Mouse (Mus musculus) right cerebral cortex, postnatal 10 days (tissue): ENCODE data around the gene Nfib.

Experiments used
- DNase-seq, 2 experiments: peaks; one replicate each; pipeline ENCODE4 v3.0.0; 2021; ENCODE audit warnings: low spot score in 2 of 2

Nfib gene

DNA sequence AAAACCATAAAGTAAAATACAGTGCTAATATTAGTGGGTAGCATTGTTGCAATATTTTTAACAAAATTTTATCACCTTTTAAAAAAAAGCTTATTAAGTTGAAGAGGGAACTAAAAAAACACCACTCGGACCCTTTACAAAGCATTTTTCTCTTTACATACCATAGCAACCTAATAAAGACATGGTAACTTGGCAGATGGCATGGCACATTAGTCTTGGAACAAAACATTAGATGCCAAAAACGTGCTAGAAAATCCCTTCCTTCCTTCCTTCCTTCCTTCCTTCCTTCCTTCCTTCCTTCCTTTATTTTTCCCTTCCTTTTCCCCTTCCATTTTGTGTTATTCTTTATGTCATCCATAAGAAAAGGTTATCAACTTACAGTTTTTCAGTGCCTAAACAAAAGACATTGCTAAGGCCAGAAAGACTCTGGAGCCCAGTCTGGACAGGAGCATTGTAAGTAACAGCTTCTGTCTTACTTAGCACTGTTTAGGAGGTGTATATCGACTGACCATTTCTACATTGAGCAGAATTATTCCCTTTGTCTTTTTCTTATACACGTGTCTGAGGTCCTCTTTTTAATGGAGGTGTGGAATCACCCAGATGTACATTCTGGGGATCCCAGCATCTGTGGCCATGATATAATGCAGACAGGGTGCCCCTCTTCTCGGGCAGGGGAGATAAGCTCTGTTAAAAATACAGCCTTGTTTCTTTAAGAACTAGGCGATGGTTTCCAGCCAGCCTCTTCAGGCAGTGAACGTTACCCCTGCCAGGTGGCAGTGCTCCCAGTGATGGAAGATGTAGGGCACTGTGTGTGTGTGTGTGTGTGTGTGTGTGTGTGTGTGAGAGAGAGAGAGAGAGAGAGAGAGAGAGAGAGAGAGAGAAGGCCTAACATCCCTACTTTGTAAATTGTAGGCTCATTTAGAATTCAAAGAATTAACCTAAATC, 113.2 kb downstream of the Nfib start:
- DNase-seq, result peak; percentile 87 to 89

DNA sequence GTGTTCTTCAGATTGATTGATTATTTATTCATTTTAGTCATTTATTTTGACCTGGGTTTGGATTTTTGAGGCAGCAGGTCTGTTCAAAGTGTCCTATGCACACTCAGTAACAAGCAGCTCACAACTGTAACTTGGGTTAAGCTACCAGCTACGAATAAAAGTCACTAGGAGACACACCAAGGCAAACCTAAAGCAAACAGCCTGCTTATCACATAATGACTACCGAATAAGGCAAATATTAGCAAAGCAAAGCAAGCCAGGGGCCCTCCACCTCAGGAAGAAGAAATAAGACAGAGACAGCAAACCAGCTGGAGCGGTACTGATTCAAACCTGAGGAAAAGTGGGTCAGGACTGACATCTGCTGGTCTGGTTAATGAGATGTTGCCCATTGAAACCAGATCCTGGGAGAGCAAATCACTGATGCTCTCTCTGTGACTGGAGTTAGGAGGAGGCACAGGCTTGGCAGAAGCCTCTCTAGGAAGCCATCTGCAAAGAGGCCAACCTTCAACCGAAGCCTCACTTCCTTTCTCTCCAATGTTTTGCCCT, 116.1 kb downstream of the Nfib start:
- DNase-seq, result peak; percentile 68 to 69

DNA sequence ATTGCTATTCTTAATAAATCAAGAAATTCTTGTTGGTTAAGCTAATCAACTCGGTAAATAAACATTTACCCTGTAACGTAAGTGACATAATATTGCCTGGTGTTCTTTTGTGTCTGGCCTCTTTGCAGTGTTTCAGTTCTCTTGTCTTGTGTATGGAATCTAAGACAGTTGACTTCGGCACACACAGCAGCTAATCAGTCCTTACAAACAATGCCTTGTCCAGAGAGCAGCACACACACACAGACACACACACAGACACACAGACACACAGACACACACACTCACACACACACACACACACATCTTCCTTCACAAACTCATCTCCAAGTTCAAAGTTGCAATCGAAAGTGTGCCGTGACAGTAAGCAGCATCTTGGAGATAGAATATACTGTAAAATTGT, 116.8 kb downstream of the Nfib start:
- no peak for DNase-seq

DNA sequence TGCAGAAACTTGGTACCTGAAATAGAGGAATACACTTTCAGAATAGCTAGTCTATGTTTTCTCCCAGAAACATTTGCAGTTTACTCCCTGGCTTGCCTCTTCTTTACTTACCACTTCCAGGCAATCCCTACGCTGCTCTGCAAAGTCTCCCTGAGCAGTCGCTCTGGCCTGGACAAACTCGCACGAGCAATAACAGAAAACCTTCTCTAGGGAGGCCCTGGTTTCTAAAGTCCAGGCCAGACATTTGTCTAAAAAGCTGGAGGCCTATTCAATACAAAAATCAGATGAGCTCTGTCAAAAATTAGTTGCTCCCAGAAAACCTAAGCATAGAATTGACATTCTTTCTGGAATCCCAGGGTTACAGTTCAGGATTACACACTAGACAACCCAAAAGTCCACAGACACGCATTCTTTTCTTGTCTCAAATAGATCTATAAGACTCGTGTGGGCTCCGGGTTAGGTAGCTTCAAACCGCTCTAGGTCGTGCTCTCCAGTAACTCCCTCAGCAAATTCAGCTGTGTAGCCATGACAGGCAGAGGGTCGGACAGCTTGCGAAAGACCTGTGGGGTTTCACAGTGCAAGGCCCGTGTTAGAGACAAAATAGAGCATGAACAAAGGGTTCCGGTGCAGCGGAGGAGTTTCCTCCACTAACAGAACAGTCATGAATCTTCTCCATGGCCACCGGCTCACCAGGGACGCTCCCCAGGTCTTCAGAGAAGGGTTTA, 118.2 kb downstream of the Nfib start:
- DNase-seq, result no peak

DNA sequence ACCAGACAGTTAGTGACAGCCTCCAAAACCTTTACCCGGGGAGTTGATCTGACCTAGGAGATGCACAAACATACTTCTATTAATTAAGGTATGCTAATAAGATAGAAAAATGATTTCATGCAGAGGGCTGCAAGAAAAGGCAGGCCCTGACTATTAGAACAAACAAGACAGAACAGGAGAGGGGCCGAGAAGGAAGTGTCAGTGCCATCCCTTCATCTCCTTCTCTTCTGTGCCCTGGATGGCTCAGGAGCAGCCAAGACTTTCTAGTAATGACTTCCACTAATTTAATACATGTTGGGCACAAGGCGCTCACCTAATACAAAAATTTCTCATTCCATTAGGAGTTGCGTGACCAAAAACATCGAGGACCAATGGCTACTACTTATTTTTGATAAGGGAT, 118.9 kb downstream of the Nfib start:
- DNase-seq, result no peak

DNA sequence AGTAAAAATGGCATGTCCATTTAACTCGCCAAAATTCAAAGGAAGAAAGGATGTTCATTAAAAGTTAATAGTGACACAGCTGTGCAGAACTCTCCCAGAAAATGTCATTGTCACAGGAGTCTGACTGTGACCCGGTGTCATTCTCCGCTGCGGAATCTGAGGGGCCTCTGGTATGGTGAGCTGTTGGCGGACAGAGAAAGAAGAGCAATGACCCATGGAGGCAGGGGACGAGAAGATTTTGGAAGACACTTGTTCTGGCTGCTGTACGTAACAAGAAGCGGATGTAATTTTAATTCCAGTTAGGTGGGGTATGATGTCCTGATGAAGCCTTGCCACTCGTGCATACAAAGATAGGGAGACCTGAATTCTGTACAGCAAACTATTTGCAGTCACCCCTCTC, 120.0 kb downstream of the Nfib start:
- DNase-seq, result no peak

DNA sequence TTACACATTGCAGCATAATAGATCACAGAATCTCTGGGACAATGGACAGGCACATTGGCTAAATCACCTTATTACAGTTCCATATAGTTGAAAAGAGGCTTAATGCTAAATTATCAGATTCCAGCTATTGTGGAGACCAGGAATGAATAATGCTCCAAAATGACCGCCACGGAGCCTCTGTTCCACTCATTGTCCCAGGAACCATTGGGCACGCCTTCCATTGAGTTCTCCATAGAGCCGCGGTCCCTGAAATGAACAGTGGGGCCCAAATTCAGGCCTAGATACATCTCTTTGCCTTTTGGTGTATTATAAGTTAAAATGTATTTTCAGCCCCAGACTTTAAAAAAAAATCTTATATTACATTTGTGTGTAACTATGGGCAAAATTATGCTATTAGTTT, 120.5 kb downstream of the Nfib start:
- no peak for DNase-seq

DNA sequence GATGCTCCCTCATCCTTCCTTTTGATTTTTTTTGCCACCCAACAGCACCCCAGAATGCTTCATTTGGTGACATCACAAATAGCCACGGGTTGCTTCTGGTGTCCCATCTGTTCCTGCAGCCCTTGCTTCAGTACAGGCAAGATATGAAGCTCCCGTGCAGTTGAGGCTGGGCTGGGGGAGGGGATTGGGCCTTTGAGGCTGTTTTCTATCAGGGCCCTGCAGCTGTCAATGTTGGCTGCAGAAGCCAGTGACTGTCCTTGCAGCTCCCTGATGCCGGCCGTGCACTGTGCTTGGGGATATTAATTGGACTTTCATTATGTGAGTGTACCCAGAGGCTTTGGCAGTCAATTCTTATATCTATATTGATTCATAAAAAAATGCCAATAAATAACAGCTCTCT, 121.0 kb downstream of the Nfib start:
- DNase-seq, result peak; percentile 46 to 49

DNA sequence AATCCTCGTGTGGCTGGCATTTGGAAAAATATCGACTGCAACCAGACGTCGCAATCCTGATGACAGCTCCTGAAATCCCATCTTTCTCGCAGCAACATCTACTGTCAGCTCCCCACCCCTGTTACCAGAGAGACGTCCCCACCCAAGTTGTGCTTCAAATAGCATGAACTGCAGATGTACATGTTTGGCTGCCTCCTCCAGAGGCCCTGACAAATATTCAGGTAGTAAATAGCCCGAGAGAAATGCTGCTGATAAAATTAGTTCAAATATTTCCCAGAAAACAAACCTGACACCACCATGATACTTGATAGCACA, 132.3 kb downstream of the Nfib start:
- DNase-seq, result no peak

DNA sequence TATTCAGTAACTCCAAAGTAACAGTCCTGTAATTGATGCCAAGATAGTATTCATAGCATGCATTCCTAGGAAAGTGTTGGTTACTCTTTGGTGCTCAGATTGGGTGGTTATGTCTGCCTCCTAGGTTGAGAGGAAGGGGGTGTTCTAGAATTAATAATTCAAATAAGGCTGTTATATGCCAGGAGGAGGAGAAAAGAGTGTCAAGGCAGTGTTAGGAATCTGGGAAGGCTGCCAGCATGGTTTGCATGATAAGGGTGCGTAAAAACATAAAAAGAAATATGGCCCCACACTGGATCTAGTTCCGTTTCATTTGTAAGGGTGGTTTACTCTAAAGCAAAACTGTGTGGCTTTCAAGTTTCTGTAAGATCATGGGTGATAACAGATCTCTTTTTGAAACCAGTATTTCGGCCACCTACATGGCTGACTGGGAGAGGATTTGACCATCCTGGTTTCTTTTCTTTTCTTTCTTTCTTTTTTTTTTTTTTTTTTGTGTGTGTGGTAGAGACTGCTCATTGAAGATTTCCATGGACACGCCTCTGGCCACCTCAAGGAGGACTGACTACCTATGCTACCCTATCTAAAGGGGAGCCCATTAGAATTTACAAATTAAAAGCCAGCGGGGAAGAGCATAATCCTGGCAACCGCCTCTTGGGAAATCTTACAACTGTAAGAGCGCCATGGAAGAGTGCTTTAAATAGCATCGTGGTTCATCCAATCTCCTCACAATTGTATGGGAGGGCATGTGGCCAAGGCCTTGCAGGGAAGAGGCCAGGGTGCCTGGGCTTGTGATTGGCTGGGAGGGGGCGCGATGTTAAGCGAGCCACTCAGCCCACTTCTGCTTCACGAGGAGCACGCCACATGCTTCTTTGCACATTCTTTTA, 132.9 kb downstream of the Nfib start:
- peak; percentile 76 to 80 for DNase-seq

DNA sequence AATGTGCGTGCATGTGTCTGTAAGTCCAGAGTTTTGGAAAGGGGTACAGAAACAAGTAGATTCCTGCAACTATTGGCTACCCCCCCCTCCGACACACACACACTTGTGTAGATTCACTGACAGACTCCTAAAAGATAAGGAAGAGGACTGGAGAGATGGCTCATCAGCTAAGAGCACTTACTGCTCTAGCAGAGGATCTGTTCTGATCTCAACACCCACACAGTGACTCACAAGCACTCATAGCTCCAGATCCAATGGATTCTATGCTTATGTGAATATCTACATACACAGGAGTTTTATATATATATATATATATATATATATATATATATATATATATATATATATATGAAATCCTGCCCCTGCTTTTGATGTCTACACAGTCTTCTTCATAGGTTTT, 146.7 kb downstream of the Nfib start:
- no peak for DNase-seq

DNA sequence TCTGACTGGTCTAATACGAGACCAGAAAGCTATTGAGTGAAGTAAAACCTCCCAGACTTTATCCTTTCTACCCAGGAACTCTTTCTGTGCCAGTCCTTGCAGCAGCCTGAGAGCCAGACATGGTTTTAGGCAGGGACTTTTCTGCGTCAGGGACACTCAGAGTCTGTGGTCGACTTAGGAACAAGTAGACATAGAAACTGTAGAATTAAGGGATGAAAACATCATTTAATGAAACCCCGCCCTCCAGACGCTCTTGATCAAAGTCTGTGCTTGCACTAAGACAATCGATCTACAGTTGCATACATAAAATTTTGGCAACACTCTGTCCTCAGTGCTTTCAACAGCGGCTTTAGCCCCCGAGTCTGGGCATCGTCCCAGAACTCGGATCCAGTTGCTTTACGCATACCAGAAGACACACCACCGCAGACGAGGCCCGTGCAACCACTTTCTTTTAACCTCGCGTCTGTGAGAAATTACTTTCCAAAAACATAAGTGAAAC, 149.8 kb downstream of the Nfib start:
- DNase-seq, result peak; percentile 57 to 59

DNA sequence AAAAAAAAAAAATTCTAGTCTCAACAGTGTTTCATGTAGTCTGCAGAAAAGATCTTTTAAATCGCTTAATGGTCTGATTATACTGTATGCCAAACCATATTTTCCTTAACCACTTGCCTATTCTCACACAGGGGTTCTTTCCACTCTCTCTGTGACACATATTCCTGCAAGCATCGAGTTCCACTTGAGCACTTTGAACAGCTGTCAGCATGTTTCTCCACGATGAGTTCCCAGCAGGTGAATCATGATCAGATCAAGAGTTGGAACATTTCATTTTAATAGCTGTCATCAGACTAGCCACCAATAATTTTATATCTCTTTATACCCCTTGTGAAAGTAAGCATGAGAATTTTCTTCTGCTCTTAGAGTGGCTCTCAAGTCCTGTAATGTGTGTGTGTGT, 151.9 kb downstream of the Nfib start:
- no peak for DNase-seq

DNA sequence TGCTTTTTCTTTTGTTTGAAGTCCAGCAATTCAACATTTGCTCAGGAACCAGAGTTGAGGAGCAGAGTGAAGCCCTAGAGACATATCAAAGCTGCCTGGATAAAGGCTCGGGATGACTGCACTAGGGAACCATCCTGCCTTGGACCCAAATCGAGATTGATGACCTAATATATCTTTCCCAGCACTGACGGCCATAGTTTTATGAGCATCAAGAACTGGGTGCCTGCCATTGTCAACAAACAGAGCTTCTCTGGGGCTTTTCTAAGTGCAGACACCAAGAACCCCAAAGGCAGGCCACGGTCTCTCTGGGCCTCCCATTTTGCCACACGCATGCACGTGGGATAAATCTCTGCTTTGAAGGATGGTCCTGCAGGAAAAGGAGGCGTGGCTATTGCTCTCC, 153.3 kb downstream of the Nfib start:
- DNase-seq, result no peak

DNA sequence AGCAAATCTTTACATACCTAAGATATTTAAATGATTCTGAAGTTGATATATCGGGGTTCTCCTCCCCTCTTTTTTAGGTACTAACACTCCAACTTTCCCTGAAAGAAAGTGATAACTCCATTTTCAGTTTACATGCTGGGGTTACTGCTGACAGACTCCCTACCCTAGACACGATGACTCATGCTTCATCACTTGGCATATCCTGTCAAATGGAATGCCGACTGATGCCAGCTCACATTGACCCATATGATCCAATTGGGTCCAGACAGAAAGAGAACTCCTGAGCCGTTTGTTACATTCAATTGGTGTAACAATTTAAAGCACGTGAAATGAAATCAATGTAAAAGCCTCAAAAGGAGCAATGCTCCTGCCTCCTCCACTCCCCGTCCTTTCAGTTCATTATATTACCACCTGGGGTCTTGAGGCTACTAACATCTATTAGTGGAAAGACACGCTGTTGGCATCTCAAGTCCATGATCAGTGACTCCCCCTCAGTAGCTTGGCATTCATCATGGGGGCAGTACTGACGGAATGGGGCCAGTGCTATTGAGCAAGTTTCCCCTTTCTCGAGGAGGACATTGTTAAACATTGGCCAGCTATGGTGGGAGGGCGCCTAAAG, 155.7 kb downstream of the Nfib start:
- DNase-seq, result no peak

DNA sequence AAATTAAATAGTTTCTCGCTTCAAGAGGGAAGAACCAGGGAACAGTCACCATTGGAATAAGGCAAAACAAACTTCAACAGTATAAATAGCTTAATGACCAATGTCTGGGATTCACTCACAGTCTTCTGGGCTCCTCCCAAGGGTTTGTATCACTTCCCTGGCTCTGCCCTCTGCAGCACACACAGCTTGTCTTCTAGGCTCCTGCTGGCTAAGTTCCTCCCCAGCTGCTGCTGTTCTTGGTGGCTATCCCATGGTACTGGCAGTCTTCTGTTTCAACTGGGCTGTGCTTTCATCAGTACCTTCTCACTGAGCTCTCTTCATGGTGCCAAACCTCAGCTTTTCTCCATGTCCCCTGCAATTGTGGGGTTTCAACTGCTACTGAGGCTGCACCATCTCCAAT, 157.3 kb downstream of the Nfib start:
- no peak for DNase-seq

DNA sequence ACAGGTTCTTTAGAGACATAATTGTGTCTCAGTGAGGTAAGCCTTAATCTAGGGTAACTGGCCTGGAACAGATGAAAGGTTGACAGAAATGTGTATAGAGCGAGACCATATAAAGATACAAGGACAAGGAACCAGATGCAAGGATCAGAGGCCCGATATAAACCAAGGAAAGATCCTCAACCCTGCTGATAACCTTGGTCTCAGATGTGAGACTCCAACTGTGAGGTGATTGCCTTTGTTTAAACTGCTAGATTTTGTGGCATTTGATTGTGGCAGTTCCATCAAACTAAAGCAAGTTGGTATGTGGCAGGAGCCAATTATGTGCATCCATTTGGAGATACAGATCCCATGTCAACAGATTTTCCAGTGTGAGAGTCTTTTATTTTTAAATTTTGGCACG, 161.6 kb downstream of the Nfib start:
- no peak for DNase-seq

DNA sequence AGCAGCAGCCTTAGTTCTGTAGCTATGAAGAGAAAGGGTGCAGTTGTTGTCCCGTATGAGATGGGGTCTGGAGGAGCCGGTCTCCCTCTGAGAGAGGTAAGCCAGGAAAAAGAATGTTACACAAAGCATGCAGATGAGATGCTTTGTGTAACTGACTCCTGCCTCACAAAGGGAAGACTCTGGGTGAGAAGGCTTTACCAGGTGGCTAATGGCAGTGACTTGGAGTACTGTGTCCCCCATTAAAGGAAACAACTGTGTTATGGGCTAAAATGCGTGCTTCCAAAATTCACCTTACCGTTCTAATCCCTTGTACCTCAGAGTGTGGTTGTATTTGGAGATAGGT, 162.2 kb downstream of the Nfib start:
- DNase-seq, result no peak

DNA sequence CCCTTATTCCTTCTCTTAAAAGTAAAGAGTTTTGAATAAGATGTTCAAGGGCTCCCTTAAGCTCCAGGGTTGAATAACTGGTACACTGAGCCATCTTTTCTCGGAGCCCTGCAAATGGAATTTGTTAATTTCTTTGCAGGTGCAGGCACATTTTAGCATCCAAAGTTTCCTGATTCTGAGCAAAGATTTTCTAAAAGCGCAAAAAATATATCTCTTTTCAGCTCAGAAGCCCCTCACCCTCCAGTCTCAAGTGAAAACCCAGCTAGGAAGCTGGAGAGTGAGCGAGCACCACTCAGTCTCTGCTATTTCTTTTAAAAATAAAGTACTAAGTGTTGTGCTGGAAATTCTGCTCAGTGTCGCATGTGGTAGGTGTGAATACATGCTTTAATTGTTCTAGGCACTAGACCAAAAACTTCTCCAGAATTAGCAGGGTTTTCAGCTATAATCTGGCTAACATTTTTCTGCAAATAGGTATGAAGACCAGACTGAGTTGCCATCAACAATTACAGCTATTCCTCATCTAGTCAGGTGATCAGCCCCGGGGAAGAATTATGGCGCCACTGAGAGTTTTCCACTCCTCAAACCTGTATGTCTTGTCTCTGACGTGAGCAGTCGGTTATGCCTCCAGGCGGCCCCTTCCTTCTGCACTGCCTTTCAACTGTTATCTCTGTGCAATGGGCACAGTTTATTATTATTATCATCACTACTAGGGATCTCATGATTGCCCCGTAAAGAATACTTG, 162.7 kb downstream of the Nfib start:
- no peak for DNase-seq

DNA sequence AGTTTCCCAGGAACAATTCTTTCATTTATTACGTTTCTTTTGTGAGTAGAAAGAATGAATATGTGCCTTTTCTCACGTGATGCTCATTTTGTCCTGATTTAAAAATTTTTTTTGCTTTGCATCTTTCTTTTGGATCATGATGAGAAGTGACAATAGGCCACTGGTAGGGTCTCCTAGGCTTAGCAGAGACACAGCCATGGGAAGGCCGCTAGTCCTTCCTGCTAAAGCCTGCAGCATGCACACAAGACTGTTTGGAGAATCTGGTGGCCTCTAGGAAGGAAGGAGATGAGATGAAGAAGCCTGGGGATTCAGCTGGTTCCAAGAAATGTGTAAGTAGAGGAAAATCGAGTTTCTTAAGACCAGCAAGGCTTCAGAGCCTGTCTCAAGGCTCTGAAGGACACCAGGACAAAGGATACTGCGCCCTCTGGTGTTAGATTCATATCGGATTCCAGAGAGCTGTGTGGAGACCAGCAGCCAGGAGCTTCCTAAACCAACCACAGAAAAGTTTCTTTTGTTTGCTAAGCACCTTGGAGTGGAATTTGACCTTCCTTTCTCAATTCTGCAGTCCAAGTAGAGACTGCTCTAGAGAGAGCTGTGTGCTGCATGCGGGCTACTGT, 163.5 kb downstream of the Nfib start:
- DNase-seq, result peak; percentile 87 to 89
